In the genomic region with DNA sequence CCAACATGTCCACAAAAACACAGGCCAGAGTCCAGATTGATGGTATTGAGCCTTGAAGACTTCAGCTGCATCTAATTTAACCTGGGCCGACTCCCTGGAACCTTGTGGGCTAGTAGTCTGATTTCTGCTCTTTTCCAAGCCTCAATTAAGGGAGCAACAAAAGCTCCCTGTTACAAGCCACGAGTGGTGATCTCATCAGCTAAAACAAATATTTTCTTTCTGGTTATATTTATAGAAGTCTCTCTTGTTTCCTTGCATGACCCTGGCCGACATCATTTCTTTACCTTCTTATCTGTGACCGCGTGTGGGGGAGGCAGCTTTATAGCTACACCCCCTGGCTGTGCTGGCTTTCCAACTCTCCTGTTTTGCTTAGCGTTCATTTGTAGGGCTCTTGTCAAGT, we compare ENCODE assay signal across 21 mouse cellular contexts. TPM values are rescaled to one million over a fixed set of nuclear protein-coding genes. Genes with fewer than 3 reads are reported as not detected.
A peak's percentile ranks its signal among the peaks of the same experiment; 100 is the strongest.
DNase-seq lines count a peak whose midpoint lies in the region; ATAC-seq and TF ChIP-seq lines count a peak whose summit lies in the region.
"Had no signal": no experiment of that assay in that cellular context is flagged by ENCODE, and none has a peak within 500 bp of the region (broad histone marks: within the 10 kb centered on the region; RNA-seq: fewer than 3 reads in every experiment).

No protein-coding gene starts in this region.

- no peaks in the 10 kb centered on the region for H3K79me2 ChIP-seq in myocyte (ENCODE audit: control insufficient read depth, insufficient read depth)

- no peak overlapping the region for H3ac ChIP-seq in myocyte (ENCODE audit: control insufficient read depth, insufficient read length)

- no peak for ATAC-seq in heart, embryonic 12.5 days (ENCODE audit: insufficient number of reproducible peaks, low FRiP score)
- ATAC-seq in embryonic facial prominence, embryonic 15.5 days (ENCODE audit: insufficient number of reproducible peaks, low FRiP score, low TSS enrichment, low read depth): no peak
- no peak for ATAC-seq in forebrain, embryonic 14.5 days
- ATAC-seq: hindbrain, embryonic 16.5 days had no signal

- no peak for TF ChIP-seq POLR2A in myocyte (IDR thresholded peaks at IDR 0.05; ENCODE audit: insufficient read length, low read depth)

- H3K4me3 ChIP-seq in heart, embryonic 12.5 days: no peak overlapping the region
- no peak overlapping the region for H3K4me3 ChIP-seq in embryonic facial prominence, embryonic 15.5 days (replicated peaks)
- no peak overlapping the region for H3K4me3 ChIP-seq in myocyte
- no peak overlapping the region for H3K4me3 ChIP-seq in forebrain, embryonic 14.5 days (ENCODE audit: low read depth, low read length)

- intact Hi-C loops in heart, postnatal 36 days (cut with DNase I): no loop called here

- peaks cover 30% of the 10 kb centered on the region for H3K4me1 ChIP-seq in heart, embryonic 12.5 days (replicated peaks)
- H3K4me1 ChIP-seq in embryonic facial prominence, embryonic 15.5 days: peaks cover 7% of the 10 kb centered on the region
- H3K4me1 ChIP-seq in forebrain, embryonic 14.5 days (ENCODE audit: control insufficient read depth, insufficient read depth, low read length): no peaks in the 10 kb centered on the region

- no peaks in the 10 kb centered on the region for H3K27me3 ChIP-seq in heart, embryonic 12.5 days (replicated peaks)
- H3K27me3 ChIP-seq in embryonic facial prominence, embryonic 15.5 days: no peaks in the 10 kb centered on the region
- no peaks in the 10 kb centered on the region for H3K27me3 ChIP-seq in myocyte (ENCODE audit: control insufficient read depth, insufficient read depth, insufficient read length)
- no peaks in the 10 kb centered on the region for H3K27me3 ChIP-seq in forebrain, embryonic 14.5 days (replicated peaks; ENCODE audit: control insufficient read depth, insufficient read depth, low read length)
- H3K27me3 ChIP-seq: CH12.LX had no signal

- DNase-seq in heart, postnatal 36 days: no peak
- DNase-seq in 3T3-L1 (ENCODE audit: low read depth, low spot score): peak; percentile 54
- DNase-seq in frontal cortex, postnatal 14 days (ENCODE audit: low spot score in 2 of 2): no peak
- DNase-seq in forebrain, embryonic 14.5 days (ENCODE audit: low spot score): no peak
- no peak for DNase-seq in urinary bladder, postnatal 14 days (ENCODE audit: low spot score)
- DNase-seq: adrenal gland, postnatal 14 days; cerebellum, adult 8-10 months; gastrocnemius, postnatal 14 days; kidney, adult 8-10 months; kidney, postnatal 25 days; lung, postnatal 10 days; midbrain, embryonic 14.5 days; right cerebral cortex, adult 18-20 months; spleen, adult 18-20 months; thymus, postnatal 4 days had no signal

- 23% methylated on average over 6 of the region's 6 CpGs for WGBS in heart, embryonic 12.5 days
- 38% methylated on average over 6 of the region's 6 CpGs for WGBS in embryonic facial prominence, embryonic 15.5 days
- 84% methylated on average over 6 of the region's 6 CpGs for WGBS in forebrain, embryonic 14.5 days

- peak overlapping the region; percentile 10; the same call in 1 of the 2 replicates for H3K27ac ChIP-seq in heart, embryonic 12.5 days (ENCODE audit: poor library complexity, severe bottlenecking)
- H3K27ac ChIP-seq in embryonic facial prominence, embryonic 15.5 days (replicated peaks): peak overlapping the region; percentile 2; the same call in 1 of the 2 replicates
- H3K27ac ChIP-seq in forebrain, embryonic 14.5 days (ENCODE audit: low read depth, low read length): no peak overlapping the region
- H3K27ac ChIP-seq: liver, embryonic 14.5 days had no signal

- H3K9me3 ChIP-seq in heart, embryonic 12.5 days (replicated peaks): no peaks in the 10 kb centered on the region
- no peaks in the 10 kb centered on the region for H3K9me3 ChIP-seq in embryonic facial prominence, embryonic 15.5 days (replicated peaks)
- no peaks in the 10 kb centered on the region for H3K9me3 ChIP-seq in forebrain, embryonic 14.5 days (replicated peaks; ENCODE audit: control insufficient read depth, low read length)

- H3K9ac ChIP-seq in heart, embryonic 12.5 days: no peak overlapping the region
- H3K9ac ChIP-seq in embryonic facial prominence, embryonic 15.5 days: no peak overlapping the region
- no peak overlapping the region for H3K9ac ChIP-seq in forebrain, embryonic 14.5 days (ENCODE audit: low read length)
- H3K9ac ChIP-seq: liver, embryonic 14.5 days had no signal

- H3K36me3 ChIP-seq in heart, embryonic 12.5 days: no peaks in the 10 kb centered on the region
- H3K36me3 ChIP-seq in embryonic facial prominence, embryonic 15.5 days: no peaks in the 10 kb centered on the region
- no peaks in the 10 kb centered on the region for H3K36me3 ChIP-seq in myocyte (ENCODE audit: control insufficient read depth, insufficient read depth)
- no peaks in the 10 kb centered on the region for H3K36me3 ChIP-seq in forebrain, embryonic 14.5 days (ENCODE audit: control insufficient read depth, insufficient read depth, low read length)

- H3K4me2 ChIP-seq in heart, embryonic 12.5 days: no peak overlapping the region
- H3K4me2 ChIP-seq in embryonic facial prominence, embryonic 15.5 days (replicated peaks): no peak overlapping the region
- H3K4me2 ChIP-seq in myocyte (ENCODE audit: low read depth): peak overlapping the region; percentile 57
- no peak overlapping the region for H3K4me2 ChIP-seq in forebrain, embryonic 14.5 days (ENCODE audit: low read length)

TF ChIP-seq in myocyte, 11 proteins besides CTCF, POLR2A, EP300 and RAD21:
- TF ChIP-seq MYOG (IDR thresholded peaks at IDR 0.05; ENCODE audit: control insufficient read depth in 1 of 3, insufficient read depth in 1 of 3, insufficient read length in 2 of 3, low read depth in 2 of 3) (no peak), MYOD1 (IDR thresholded peaks at IDR 0.05; ENCODE audit: control insufficient read depth in 1 of 3, insufficient read length in 2 of 3, low read depth in 2 of 3) (no peak), E2F4 (IDR thresholded peaks at IDR 0.05; ENCODE audit: insufficient read depth) (no peak), POLR2AphosphoS2 (IDR thresholded peaks at IDR 0.05; ENCODE audit: insufficient read length, low read depth) (no peak), REST (IDR thresholded peaks at IDR 0.05; ENCODE audit: insufficient read depth, insufficient read length) (no peak)
TF ChIP-seq in myocyte: peak in this region for 0.

RNA-seq across cellular contexts. Expression of gene Pex26, which starts 23.3 kb away (rescaled TPM):
- 6.1 and 6.5 TPM in 2 replicates for polyA plus RNA-seq in heart, embryonic 12.5 days (2016; fragmentation: Nextera tagmentation; extraction: Ambion mirVana)
- 1 to 10 TPM; 5.5 to 6.3 TPM for total RNA-seq in heart, postnatal 36 days (2021)
- 11.3 and 12.5 TPM in 2 replicates for polyA plus RNA-seq in embryonic facial prominence, embryonic 15.5 days (2015; fragmentation: Nextera tagmentation; extraction: Ambion mirVana)
- polyA plus RNA-seq in myocyte (2012; fragmentation: generic; extraction: Trizol): 2.0 TPM
- polyA plus RNA-seq in forebrain, embryonic 14.5 days (2014; fragmentation: Nextera tagmentation; extraction: Ambion mirVana): 12.7 and 16.4 TPM in 2 replicates

RNA-seq across cellular contexts. Expression of gene Mical3, which starts 29.3 kb away (rescaled TPM):
- 37.4 and 39.5 TPM in 2 replicates for polyA plus RNA-seq in heart, embryonic 12.5 days (2016; fragmentation: Nextera tagmentation; extraction: Ambion mirVana)
- total RNA-seq in heart, postnatal 36 days (2021): 100 to 1,000 TPM; 119 to 136 TPM
- polyA plus RNA-seq in embryonic facial prominence, embryonic 15.5 days (2015; fragmentation: Nextera tagmentation; extraction: Ambion mirVana): 11.5 and 14.1 TPM in 2 replicates
- 17.7 TPM for polyA plus RNA-seq in myocyte (2012; fragmentation: generic; extraction: Trizol)
- 19.4 and 34.0 TPM in 2 replicates for polyA plus RNA-seq in forebrain, embryonic 14.5 days (2014; fragmentation: Nextera tagmentation; extraction: Ambion mirVana)

RNA-seq across cellular contexts. Expression of gene Tuba8, which starts 50.4 kb away (rescaled TPM):
- 0.42 and 0.55 TPM in 2 replicates for polyA plus RNA-seq in heart, embryonic 12.5 days (2016; fragmentation: Nextera tagmentation; extraction: Ambion mirVana)
- 100 to 1,000 TPM in 1 of 2 experiments, 10 to 100 TPM in 1; 94.4 to 144 TPM for total RNA-seq in heart, postnatal 36 days (2021)
- 6.7 and 7.5 TPM in 2 replicates for polyA plus RNA-seq in embryonic facial prominence, embryonic 15.5 days (2015; fragmentation: Nextera tagmentation; extraction: Ambion mirVana)
- polyA plus RNA-seq in myocyte (2012; fragmentation: generic; extraction: Trizol): not detected
- 0.22 and 0.33 TPM in 2 replicates for polyA plus RNA-seq in forebrain, embryonic 14.5 days (2014; fragmentation: Nextera tagmentation; extraction: Ambion mirVana)
- total RNA-seq: CH12.LX had no signal
